Mouse (Mus musculus) ovary, postnatal 10 days (tissue): ENCODE results near the gene Krt81.

Experiments used
- DNase-seq: peaks from one replicate; pipeline ENCODE4 v3.0.0; 2022; ENCODE audit warnings: low spot score

Gene Krt81

DNA sequence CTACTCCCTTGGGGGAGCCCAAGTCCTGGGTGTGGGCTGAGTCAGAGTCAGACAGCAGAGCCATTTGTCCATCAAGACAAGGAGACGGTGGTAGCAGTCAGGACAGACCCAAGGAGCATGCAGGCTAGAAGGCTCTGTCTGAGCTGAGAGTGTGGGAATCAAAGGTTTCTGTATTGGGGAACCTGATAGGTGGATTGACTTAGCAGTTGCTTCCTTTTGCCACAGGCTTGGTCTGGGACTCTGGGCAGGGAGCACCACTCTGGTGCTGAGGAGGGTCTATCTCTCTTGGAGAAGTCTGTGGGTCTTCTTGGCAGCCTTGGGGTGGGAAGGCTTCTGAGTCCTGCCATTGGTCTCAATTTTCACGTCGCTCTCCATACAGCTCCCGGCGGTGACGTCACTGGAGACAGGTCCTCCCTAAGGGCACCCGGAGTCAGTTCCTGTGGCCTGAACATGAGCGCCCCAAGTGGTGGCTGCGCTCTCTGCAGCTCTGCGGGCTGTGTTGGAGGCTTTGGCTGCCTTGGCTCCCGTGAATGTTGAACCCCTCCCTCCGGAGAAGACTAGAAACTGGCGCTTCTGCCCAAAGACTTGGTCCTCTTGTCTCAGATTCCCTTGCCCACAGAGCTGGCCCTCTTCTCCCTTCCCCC is 10.3 kb downstream of the Krt81 start:
- peak; percentile 56 for DNase-seq

DNA sequence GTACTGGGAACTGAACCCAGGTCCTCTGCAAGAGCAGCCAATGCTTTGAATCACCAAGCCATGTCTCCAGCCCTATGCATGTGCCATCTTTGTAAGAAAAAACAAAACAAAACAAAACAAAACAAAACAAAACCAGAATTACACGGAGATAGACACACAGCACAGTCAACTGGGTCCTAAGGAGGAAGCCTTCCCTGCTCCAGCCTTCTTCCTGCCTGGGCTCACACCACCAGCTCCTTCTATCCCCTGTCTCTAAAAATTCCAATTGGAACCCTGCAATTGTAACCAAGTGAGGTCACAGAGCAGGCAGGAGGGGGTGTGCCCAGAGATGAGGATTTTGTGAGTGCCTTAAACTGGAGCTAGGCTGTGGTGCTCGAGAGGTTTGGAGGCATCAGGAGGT is 16.1 kb downstream of the Krt81 start, which contains the start of gene Krt88:
Gene Krt88, plus strand, starts transcription at position 301 of the 400 bp plus-strand sequence.
- no peak for DNase-seq

- DNase-seq = no peak
Measured at GRCm38 (mm10) chr15:101446572-101446971, 17.0 kb downstream of the Krt81 start.

DNA sequence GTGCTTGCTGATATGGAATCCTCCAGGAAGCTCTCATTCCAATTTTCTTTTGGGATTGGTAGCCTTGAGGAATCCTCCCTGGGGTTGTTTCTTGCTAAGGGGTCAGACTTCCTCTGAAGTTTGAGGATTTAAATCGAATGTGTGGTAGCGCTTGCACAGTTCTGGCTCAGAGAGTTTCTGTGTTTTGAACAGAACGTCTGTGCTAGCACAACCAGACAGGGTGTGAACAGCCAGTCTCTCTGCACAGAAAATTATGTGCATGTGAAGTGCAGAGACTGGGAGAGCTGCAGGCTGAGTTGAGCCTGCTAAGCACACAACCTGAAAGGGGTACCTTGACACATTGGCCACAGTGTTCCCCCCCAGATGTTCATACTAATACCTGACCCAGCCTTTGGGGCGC is 22.7 kb downstream of the Krt81 start:
- DNase-seq = no peak

GRCm38 (mm10) chr15:101438555-101438954 is 25.0 kb downstream of the Krt81 start, which contains the start of gene Krt87:
Gene Krt87 (minus strand): TSS chr15:101438804.
- DNase-seq = no peak

- DNase-seq = no peak
Measured at GRCm38 (mm10) chr15:101436611-101437010, 26.9 kb downstream of the Krt81 start.

GRCm38 (mm10) chr15:101424914-101425313 is 38.6 kb downstream of the Krt81 start:
- no peak for DNase-seq

- no peak for DNase-seq
Measured at GRCm38 (mm10) chr15:101420903-101421302, 42.6 kb downstream of the Krt81 start.

DNA sequence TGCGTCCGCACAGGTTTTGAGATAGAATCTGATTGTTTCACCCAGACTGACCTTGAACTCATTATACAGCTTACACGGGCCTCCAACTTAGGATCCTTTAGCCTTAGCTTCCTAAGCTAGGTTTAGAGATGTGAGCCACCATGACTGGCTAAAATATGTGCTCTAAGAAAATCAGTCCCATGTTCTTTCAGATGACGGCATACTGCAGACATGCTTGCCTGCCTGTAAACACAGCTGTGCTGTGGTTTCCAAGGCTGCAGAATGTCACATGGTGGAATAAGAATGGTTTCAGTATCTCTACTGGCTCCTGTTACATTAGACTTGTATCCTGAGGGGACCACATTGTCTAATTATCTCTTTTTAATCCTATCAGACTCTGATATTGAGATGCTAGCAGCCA is 44.6 kb downstream of the Krt81 start:
- DNase-seq = no peak

- no peak for DNase-seq
Measured at GRCm38 (mm10) chr15:101414807-101415565, 48.6 kb downstream of the Krt81 start.

DNA sequence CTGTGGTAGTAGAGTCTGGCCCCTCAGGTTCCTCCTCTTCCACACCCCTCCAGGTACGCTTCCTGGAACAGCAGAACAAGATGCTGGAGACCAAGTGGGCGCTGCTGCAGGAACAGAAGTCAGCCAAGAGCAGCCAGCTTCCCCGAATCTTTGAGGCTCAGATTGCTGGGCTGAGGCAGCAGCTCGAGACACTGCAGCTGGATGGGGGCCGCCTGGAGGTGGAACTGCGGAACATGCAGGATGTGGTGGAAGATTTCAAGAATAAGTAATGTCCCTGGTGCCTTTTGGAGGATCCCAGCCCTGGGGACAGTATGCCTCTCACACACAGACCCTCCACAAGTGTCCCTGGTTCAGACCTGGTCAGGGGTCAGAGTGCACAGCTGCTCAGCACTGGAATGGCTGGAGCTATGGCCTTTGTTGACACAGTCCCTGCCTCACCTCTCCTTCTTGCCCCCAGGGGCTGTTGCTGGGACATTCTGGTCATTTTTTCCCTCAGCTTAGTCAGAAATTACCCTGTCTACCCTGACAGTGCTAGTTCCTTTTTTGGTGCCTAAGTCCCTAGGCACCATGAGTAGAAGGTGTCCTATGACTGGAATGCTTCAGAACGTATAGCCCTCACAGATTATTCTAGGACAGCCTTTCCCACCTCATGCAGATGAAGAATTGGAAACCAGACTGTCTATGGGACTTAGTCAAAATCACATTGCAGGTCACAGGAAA is 49.5 kb downstream of the Krt81 start:
- no peak for DNase-seq

DNA sequence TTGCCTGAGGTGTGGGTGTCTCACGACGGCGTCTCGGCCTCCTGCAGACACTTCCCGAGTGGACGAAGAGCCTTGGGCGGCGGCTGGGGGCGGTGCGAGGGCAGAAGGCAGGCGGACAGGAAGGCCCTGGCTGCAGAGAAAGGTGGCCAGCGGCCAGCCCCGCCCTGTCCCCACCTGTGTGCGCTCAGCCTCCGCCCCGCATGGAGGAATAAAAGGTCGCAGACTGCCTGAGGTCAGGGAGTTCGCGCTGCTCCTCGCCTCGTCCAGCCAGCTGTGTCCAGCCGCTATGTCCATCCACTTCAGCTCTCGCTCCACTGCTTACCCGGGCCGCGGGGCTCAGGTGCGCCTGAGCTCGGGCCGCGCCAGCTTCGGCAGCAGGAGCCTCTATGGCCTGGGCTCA is 51.4 kb downstream of the Krt81 start:
- DNase-seq = peak; percentile 28

GRCm38 (mm10) chr15:101410775-101411174 is 52.8 kb downstream of the Krt81 start, which contains the start of gene Krt7:
Gene Krt7 (plus strand): TSS chr15:101411043.
- DNase-seq = no peak
